Mouse (Mus musculus): ENCODE measurements around the gene Hoxa6. TPM values are rescaled to one million over a fixed set of nuclear protein-coding genes. Genes with fewer than 3 reads are reported as not detected.

The Hoxa6 gene
- polyA plus RNA-seq, 1 experiment, result not detected

DNA sequence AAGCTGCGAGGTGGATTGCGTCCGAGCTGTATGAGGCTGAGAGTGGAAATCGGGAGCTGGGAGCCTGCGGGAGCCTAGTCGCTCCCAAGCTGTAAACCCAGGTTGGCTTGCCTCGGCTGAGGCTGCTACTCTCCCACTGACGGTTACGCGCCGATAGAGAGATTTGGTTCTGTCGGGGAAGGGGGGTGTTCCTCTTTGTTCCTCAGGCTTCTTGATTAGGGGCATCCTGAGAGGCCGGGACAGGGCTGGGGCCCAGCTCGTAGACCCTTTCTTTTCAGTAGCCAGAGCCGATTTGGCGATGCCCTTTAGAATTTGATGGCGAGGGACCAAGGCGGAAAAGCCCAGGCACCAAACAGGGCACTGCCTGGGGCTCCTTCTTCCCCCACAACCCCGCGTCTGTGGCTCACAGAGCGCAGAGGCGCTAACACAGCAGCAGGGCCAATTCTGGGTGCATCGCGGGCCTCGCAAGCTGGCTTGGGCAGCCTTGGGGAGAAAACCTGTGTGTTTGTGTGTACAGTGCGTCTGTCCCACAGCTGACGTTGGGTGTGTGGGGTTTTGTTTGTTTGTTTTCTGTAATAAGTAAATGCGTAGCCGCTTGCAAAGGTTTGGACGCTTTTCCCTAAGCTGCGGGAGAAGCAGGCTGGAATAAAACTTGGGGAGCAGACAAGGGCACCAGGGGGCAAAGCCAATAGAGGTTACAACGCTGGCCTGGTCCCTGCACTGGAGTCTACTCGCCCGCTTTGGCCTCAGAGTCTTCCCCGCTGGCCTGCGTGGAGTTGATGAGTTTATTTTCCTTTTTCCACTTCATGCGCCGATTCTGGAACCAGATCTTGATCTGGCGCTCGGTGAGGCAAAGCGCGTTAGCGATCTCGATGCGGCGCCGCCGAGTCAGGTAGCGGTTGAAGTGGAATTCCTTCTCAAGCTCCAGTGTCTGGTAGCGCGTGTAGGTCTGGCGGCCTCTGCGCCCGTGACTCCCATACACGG, 2.6 kb downstream of the Hoxa6 start:
- Histone ChIP-seq H3K4me3 (replicated peaks) (no peak overlapping the region), H3K9me3 (ENCODE audit: control insufficient read depth, low read length) (no peaks in the 10 kb centered on the region; the same call in 1 of the 2 replicates), H3K4me1 (ENCODE audit: control insufficient read depth) (no peaks in the 10 kb centered on the region), H3K36me3 (ENCODE audit: control insufficient read depth) (no peaks in the 10 kb centered on the region), H3K27me3 (ENCODE audit: control insufficient read depth) (peaks cover 100% of the 10 kb centered on the region)
- no peak for TF ChIP-seq GATA1 (IDR thresholded peaks at IDR 0.05; ENCODE audit: low read length)
- no peak for TF ChIP-seq TAL1 (IDR thresholded peaks at IDR 0.05; ENCODE audit: low read length)

DNA sequence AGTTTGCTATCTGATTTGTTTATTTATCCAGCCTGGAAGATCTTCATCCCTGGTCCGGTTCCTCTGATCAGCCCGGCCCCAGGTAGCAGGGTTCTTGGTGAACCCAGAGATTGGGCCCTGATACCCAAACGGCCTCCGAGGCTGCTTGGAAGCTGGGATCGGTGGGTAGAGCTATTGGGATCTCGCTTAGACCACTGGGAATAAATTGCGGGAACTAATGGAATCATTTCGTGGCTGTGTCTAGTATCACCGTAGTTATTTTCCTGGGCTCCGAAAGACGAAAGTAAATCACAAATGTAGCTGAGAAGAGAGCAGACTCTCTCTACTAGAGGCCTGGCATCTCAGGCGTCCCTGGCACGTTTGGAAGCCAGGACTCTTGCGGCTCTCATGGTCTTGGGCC, 3.3 kb downstream of the Hoxa6 start:
- no peaks in the 10 kb centered on the region; the same call in 1 of the 2 replicates for H3K9me3 ChIP-seq (ENCODE audit: control insufficient read depth, low read length)
- peaks cover 100% of the 10 kb centered on the region for H3K27me3 ChIP-seq (ENCODE audit: control insufficient read depth)
- no peaks in the 10 kb centered on the region for H3K4me1 ChIP-seq (ENCODE audit: control insufficient read depth)
- no peak overlapping the region for H3K4me3 ChIP-seq (replicated peaks)
- TF ChIP-seq TAL1 (IDR thresholded peaks at IDR 0.05; ENCODE audit: low read length) (no peak), GATA1 (IDR thresholded peaks at IDR 0.05; ENCODE audit: low read length) (no peak)
- H3K36me3 ChIP-seq (ENCODE audit: control insufficient read depth), result no peaks in the 10 kb centered on the region

DNA sequence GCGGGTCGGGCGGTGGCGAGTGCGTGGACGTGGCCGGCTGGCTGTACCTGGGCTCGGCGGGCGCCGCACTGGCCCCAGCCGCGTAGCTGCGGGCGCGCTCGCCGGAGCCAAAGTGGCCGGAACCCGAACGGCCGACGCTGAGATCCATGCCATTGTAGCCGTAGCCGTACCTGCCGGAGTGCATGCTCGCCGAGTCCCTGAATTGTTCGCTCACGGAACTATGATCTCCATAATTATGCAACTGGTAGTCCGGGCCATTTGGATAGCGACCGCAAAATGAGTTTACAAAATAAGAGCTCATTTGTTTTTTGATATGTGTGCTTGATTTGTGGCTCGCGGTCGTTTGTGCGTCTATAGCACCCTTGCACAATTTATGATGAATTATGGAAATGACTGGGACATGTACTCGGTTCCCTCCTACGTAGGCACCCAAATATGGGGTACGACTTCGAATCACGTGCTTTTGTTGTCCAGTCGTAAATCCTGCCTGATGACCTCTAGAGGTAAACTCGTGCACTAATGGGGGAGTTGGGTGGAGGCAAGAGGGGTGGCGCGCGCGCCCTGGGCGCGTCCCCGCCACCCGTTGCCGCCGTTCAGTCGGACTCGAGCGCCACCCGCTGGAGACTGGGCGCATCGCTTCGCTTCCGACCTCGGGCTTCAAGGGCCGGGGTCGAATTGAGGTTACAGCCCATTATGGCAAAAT, 4.3 kb downstream of the Hoxa6 start, which contains the start of gene Hoxa5:
TSS of gene Hoxa5 (minus strand) at position 538 of the 703 bp plus-strand sequence.
- TF ChIP-seq TAL1 (IDR thresholded peaks at IDR 0.05; ENCODE audit: low read length) (no peak), GATA1 (IDR thresholded peaks at IDR 0.05; ENCODE audit: low read length) (no peak)
- Histone ChIP-seq H3K27me3 (ENCODE audit: control insufficient read depth) (peaks cover 100% of the 10 kb centered on the region), H3K36me3 (ENCODE audit: control insufficient read depth) (no peaks in the 10 kb centered on the region), H3K4me1 (ENCODE audit: control insufficient read depth) (no peaks in the 10 kb centered on the region), H3K4me3 (replicated peaks) (no peak within 1 kb of the TSS), H3K9me3 (ENCODE audit: control insufficient read depth, low read length) (no peaks in the 10 kb centered on the region; the same call in 1 of the 2 replicates)

DNA sequence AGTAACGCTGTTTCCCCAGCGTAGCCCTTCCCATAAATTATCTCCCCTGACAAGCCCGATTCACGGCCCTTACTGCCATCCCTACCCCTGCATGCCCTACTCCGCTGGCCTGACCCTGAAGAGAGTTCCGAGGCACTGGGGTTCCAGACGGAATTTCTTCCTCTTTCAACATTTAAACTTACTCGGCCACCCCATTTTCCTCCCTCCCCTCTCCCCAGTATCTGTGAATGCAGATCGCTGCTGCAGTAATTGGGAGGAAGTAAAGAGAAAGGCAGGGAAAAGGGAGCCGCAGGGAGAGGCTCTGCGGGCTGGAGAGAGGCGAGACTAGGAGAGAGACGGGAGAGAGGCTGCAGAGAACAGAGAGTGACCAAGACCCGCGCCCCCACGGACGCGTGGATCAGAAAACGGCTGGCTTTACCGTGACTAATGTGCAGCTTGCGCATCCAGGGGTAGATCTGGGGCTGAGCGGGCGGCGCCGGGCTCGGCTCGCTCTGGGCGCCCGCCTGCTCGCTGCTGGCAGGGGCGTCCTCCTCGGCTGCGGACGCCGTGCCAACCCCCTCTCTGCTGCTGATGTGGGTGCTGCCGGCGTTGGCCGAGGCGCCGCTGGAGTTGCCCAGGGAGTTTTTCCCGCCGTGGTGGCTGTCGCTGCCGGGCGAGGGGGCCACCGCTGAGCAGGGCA, 5.0 kb downstream of the Hoxa6 start:
- no peak overlapping the region for H3K4me3 ChIP-seq (replicated peaks)
- TF ChIP-seq GATA1 (IDR thresholded peaks at IDR 0.05; ENCODE audit: low read length) (no peak), TAL1 (IDR thresholded peaks at IDR 0.05; ENCODE audit: low read length) (no peak)
- no peaks in the 10 kb centered on the region for H3K4me1 ChIP-seq (ENCODE audit: control insufficient read depth)
- H3K36me3 ChIP-seq (ENCODE audit: control insufficient read depth), result no peaks in the 10 kb centered on the region
- H3K9me3 ChIP-seq (ENCODE audit: control insufficient read depth, low read length), result no peaks in the 10 kb centered on the region
- peaks cover 99% of the 10 kb centered on the region for H3K27me3 ChIP-seq (ENCODE audit: control insufficient read depth)

DNA sequence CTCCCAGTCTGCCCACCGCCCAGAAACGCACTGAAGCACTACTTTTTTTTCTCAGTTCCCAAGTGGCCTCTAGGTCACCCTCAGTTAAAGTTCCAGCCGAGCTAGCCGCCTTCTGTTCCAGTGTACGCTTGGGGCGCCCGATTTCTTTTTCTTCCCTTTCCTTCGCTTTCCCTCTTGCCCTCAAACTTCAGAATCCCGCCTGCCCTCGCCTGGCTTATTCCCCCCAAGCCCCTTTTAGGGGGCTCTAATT, 5.5 kb downstream of the Hoxa6 start:
- H3K4me1 ChIP-seq (ENCODE audit: control insufficient read depth), result no peaks in the 10 kb centered on the region
- no peaks in the 10 kb centered on the region for H3K36me3 ChIP-seq (ENCODE audit: control insufficient read depth)
- H3K4me3 ChIP-seq (replicated peaks), result no peak overlapping the region
- no peaks in the 10 kb centered on the region for H3K9me3 ChIP-seq (ENCODE audit: control insufficient read depth, low read length)
- H3K27me3 ChIP-seq (ENCODE audit: control insufficient read depth), result peaks cover 99% of the 10 kb centered on the region
- TF ChIP-seq TAL1 (IDR thresholded peaks at IDR 0.05; ENCODE audit: low read length), result no peak
- TF ChIP-seq GATA1 (IDR thresholded peaks at IDR 0.05; ENCODE audit: low read length), result no peak

DNA sequence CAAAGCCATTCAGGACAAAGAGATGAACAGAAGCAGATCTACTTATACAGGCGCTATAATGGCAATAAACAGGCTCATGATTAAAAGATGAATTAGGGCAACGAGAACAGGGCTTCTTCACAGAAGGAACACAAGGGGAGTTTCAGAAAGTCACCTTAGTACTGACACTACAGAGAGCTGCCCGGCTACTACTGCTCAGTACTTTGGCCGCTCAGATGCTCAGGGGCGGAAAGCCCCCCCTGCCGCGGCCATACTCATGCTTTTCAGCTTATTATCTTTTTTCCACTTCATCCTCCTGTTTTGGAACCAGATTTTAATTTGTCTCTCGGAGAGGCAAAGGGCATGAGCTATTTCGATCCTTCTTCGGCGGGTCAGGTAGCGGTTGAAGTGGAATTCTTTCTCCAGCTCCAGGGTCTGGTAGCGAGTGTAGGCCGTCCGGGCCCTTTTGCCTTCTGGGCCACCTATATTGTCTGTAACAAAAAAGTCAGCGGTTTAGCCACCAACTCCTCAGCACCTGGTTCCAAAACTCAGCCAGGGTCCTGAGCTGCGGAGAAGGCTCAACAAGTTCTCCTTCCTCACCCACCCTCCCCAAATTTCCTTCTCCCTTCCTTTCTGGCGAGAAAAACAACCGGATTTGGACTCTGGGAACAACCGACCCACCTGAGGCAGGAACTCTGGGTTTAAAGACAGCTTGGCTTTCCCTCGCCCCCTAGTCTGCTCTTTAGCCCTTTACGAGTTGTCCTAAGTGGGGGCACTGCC, 6.0 kb downstream of the Hoxa6 start:
- Histone ChIP-seq H3K4me1 (ENCODE audit: control insufficient read depth) (no peaks in the 10 kb centered on the region), H3K36me3 (ENCODE audit: control insufficient read depth) (no peaks in the 10 kb centered on the region), H3K9me3 (ENCODE audit: control insufficient read depth, low read length) (no peaks in the 10 kb centered on the region), H3K4me3 (replicated peaks) (no peak overlapping the region), H3K27me3 (ENCODE audit: control insufficient read depth) (peaks cover 99% of the 10 kb centered on the region)
- TF ChIP-seq GATA1 (IDR thresholded peaks at IDR 0.05; ENCODE audit: low read length) (no peak), TAL1 (IDR thresholded peaks at IDR 0.05; ENCODE audit: low read length) (no peak)

DNA sequence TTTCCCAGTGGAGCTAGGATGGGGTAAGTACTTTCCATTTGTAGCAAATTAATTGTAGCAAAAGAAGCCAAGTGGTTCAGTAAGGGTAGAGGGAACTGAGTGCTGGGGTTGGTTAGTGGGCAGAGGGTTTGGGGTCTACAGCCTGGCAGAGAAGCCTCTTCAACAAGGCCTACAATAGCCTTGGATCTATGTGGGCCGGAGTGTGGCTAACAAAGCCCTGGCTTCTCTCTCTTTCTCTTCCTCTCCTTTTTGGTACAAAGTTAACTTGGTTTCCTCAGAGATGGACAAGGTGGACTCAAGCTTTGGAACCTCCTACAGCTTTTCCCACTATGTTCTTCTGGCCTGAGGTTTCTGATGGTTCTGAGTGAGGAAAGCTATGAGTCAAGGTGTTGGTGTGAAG, 7.3 kb downstream of the Hoxa6 start:
- TF ChIP-seq TAL1 (IDR thresholded peaks at IDR 0.05; ENCODE audit: low read length) (no peak), GATA1 (IDR thresholded peaks at IDR 0.05; ENCODE audit: low read length) (no peak)
- no peaks in the 10 kb centered on the region for H3K36me3 ChIP-seq (ENCODE audit: control insufficient read depth)
- H3K27me3 ChIP-seq (ENCODE audit: control insufficient read depth), result peaks cover 99% of the 10 kb centered on the region
- H3K4me3 ChIP-seq (replicated peaks), result no peak overlapping the region
- no peaks in the 10 kb centered on the region for H3K4me1 ChIP-seq (ENCODE audit: control insufficient read depth)
- H3K9me3 ChIP-seq (ENCODE audit: control insufficient read depth, low read length), result no peaks in the 10 kb centered on the region

DNA sequence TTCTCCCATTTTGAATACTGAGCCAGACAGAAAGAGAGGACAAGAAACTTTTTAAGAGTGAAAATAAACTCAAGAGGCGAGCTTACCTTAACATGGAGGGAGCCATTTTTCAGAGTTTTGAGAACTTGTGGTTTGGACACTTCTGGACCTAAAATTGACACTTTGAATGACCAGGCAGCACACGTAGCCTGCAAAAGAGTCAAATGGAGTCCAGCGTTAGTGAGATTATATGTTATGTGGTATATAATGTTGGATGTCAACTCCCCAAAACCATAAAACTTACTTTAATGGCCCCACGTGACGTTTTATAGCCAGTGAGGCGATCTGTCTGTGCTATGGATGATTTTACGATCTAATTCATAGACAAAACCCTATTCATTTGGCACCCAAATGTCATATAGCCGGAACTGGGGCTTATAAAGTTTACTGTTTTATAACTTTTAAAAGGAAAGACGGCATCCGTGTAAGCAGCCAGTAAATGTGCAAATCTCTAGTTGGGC, 7.7 kb downstream of the Hoxa6 start:
- H3K4me1 ChIP-seq (ENCODE audit: control insufficient read depth), result no peaks in the 10 kb centered on the region
- H3K36me3 ChIP-seq (ENCODE audit: control insufficient read depth), result no peaks in the 10 kb centered on the region
- H3K9me3 ChIP-seq (ENCODE audit: control insufficient read depth, low read length), result no peaks in the 10 kb centered on the region
- H3K4me3 ChIP-seq (replicated peaks), result no peak overlapping the region
- TF ChIP-seq TAL1 (IDR thresholded peaks at IDR 0.05; ENCODE audit: low read length) (no peak), GATA1 (IDR thresholded peaks at IDR 0.05; ENCODE audit: low read length) (no peak)
- H3K27me3 ChIP-seq (ENCODE audit: control insufficient read depth), result peaks cover 99% of the 10 kb centered on the region
